Mouse (Mus musculus) left cerebral cortex, adult 2 months (tissue): ENCODE results near the gene Spocd1. TPM values are rescaled to one million over a fixed set of nuclear protein-coding genes. Genes with fewer than 3 reads are reported as not detected.

Source experiments
- DNase-seq, 2 experiments: peaks; one replicate each; pipeline ENCODE4 v3.0.0; 2021 to 2022; ENCODE audit warnings: low spot score in 2 of 2, mixed read lengths in 1 of 2; ENCODE audit errors: extremely low spot score in 1 of 2
- H3K27ac ChIP-seq: fragments of 200-600 bp; 2 replicates; pipeline ENCODE4 v1.8.1; 2022
- H3K4me3 ChIP-seq: fragments of 200-600 bp; 2 replicates; pipeline ENCODE4 v1.8.1; 2022
- CTCF ChIP-seq: fragments of 200-600 bp; IDR thresholded peaks from 2 replicates; pipeline ENCODE4 v1.8.1; 2022; ENCODE audit warnings: antibody characterized with exemption, mild to moderate bottlenecking, moderate library complexity
- intact Hi-C: fragments of 180-260 bp; cut with DNase I; formaldehyde crosslinking; loops from one replicate; pipeline ENCODE4 v1.15.1; 2025
- total RNA-seq, 2 experiments: library from RNA; stranded (reverse); gene quantifications; 2 replicates each; pipeline ENCODE4 v1.2.3; 2021

The Spocd1 gene
- total RNA-seq, 2 experiments from 2014 or later, result 0.40 to 0.57 TPM

- intact Hi-C loops, result no loop called here
- Histone ChIP-seq H3K4me3 (no peak overlapping the region), H3K27ac (no peak overlapping the region)
- no peak for TF ChIP-seq CTCF
- no peak for DNase-seq
These were observed 23.0 kb upstream of the Spocd1 start for GRCm38 (mm10) chr4:129906016-129906415.

- H3K4me3 ChIP-seq, result no peak overlapping the region
- DNase-seq, result no peak
- no peak for TF ChIP-seq CTCF
- H3K27ac ChIP-seq, result no peak overlapping the region
- intact Hi-C loops, result no loop called here
These were observed 20.2 kb upstream of the Spocd1 start for GRCm38 (mm10) chr4:129908836-129909235.

- no peak overlapping the region for H3K27ac ChIP-seq
- TF ChIP-seq CTCF, result no peak
- intact Hi-C loops, result no loop called here
- DNase-seq, result no peak
- H3K4me3 ChIP-seq, result no peak overlapping the region
These were observed 19.8 kb upstream of the Spocd1 start for GRCm38 (mm10) chr4:129909261-129909731.

GRCm38 (mm10) chr4:129912998-129913397 is 16.1 kb upstream of the Spocd1 start:
- intact Hi-C loops, result no loop called here
- TF ChIP-seq CTCF, result no peak

GRCm38 (mm10) chr4:129913761-129914644 is 15.0 kb upstream of the Spocd1 start:
- TF ChIP-seq CTCF, result no peak
- Histone ChIP-seq H3K4me3 (no peak overlapping the region), H3K27ac (no peak overlapping the region)
- intact Hi-C loops, result no loop called here
- DNase-seq, result no peak

More at GRCm38 (mm10) chr4:129912998-129913397, 16.1 kb upstream of the Spocd1 start:
- no peak overlapping the region for H3K4me3 ChIP-seq
- DNase-seq, result no peak
- no peak overlapping the region for H3K27ac ChIP-seq

DNA sequence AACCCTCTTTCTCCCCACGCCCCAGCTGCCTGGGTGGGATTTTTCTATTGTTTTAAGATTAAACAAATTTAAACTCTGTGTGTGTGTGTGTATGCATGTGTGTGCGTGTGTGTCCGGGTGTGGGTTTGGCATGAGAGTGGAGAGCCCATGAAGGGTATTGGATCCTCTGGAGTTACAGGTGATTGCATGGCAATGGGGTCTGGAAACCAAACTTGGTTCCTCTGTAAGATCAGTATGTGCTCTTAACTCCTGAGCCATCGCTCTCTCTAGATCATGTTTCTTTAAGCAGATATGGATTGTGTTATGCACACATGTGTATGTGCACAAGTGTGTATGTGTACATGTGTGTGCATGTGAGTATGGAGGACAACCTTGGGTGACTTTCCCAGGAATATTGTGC is 14.4 kb upstream of the Spocd1 start:
- Histone ChIP-seq H3K4me3 (no peak overlapping the region), H3K27ac (no peak overlapping the region)
- intact Hi-C loops, result no loop called here
- no peak for DNase-seq
- no peak for TF ChIP-seq CTCF

DNA sequence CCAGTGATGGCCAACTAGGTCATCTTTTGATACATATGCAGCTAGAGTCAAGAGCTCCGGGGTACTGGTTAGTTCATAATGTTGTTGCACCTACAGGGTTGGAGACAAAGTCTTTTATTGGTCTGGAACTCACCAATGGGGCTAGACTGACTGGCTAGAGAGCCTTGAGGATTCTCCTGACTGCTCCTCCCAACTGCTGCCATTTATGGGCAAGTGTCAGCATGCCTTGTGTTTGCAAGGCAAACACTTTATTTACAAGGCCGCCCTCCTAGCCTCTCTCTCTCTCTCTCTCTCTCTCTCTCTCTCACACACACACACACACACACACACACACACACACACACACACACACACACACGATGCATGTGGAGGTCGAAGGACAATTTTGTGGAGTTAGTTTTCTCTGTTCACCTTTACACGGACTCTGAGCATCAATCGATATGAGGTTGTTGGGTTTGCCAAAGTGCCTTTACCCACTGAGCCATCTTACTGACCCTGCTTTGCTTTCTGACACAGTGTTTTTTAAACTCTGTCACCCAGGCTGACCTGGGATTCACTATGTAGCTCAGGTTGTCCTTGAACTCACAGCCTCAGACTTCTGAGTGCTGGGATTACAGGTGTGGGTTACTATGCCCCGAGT is 13.6 kb upstream of the Spocd1 start:
- DNase-seq, result no peak
- intact Hi-C loops, result no loop called here
- no peak for TF ChIP-seq CTCF
- Histone ChIP-seq H3K4me3 (no peak overlapping the region), H3K27ac (no peak overlapping the region)

- DNase-seq, result no peak
- Histone ChIP-seq H3K4me3 (no peak overlapping the region), H3K27ac (no peak overlapping the region)
- intact Hi-C loops, result no loop called here
- no peak for TF ChIP-seq CTCF
These were observed 12.9 kb upstream of the Spocd1 start for GRCm38 (mm10) chr4:129916159-129916558.

DNA sequence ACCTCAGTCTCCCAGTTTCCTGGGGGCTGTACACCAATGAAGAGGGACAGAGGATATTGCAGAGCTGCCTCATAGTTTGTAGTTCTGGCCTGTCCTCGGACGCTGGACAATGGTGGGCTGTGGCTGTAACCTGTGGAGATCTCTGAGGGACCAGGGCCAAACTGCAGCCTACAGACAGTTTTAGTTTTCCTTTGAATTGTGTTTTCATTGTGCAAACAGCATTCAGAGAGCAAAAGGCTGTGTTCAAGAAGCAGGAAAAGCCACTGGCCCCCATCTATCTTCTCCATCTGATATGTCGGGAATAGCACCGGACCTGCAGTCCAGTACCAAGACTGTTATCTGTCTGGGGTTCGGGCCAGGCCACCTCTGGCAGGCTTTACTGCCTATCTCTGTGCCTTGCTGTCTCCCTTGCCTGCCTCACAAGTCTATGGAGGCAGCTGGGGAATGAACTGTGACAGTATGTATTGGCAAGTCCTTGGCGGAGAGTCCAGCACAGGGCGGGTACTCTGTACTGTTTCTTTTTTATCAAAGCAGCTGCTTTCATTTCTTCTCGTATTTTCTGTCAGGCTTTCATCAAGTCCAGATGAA is 11.9 kb upstream of the Spocd1 start:
- no peak overlapping the region for H3K27ac ChIP-seq
- TF ChIP-seq CTCF, result no peak
- intact Hi-C loops, result no loop called here
- DNase-seq, result no peak
- no peak overlapping the region for H3K4me3 ChIP-seq

GRCm38 (mm10) chr4:129918464-129918863 is 10.6 kb upstream of the Spocd1 start:
- no peak for TF ChIP-seq CTCF
- intact Hi-C loops, result no loop called here
- no peak overlapping the region for H3K4me3 ChIP-seq
- DNase-seq, result no peak
- no peak overlapping the region for H3K27ac ChIP-seq

GRCm38 (mm10) chr4:129918901-129919300 is 10.1 kb upstream of the Spocd1 start:
- H3K27ac ChIP-seq, result no peak overlapping the region
- H3K4me3 ChIP-seq, result no peak overlapping the region
- intact Hi-C loops, result no loop called here
- no peak for DNase-seq
- TF ChIP-seq CTCF, result no peak

- intact Hi-C loops, result no loop called here
- no peak for TF ChIP-seq CTCF
- no peak for DNase-seq
- H3K27ac ChIP-seq, result no peak overlapping the region
- no peak overlapping the region for H3K4me3 ChIP-seq
These were observed 8.3 kb upstream of the Spocd1 start for GRCm38 (mm10) chr4:129920542-129921313.
